In the genomic region with DNA sequence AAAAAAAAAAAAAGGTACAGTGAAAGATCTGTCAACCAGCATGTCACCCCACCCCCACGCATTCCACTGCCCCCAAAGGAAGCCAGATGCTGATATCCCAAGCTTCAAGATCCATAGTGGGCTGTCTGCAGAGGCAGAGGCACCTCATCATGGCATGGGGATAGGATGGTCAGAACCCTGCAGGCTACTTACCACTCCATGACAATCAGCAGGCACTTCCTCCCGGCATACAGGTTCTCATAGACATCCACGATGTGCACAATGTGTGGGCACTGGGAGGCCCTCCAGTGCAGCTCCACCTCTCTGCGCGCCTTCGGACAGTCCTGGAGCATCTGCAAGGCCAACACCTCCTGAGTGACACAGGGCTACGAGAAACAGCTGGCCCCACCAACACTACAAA, we compare ENCODE assay signal across 37 mouse cellular contexts. TPM values are rescaled to one million over a fixed set of nuclear protein-coding genes. Genes with fewer than 3 reads are reported as not detected.
DNase-seq lines count a peak whose midpoint lies in the region; ATAC-seq lines count a peak whose summit lies in the region.
"Had no signal": no experiment of that assay in that cellular context is flagged by ENCODE, and none has a peak within 500 bp of the region (broad histone marks: within the 10 kb centered on the region; RNA-seq: fewer than 3 reads in every experiment).

No protein-coding gene starts in this region.

- no peaks in the 10 kb centered on the region for H3K27me3 ChIP-seq in forebrain, embryonic 13.5 days
- H3K27me3 ChIP-seq in forebrain, embryonic 15.5 days = no peaks in the 10 kb centered on the region
- H3K27me3 ChIP-seq in heart, embryonic 13.5 days (replicated peaks) = no peaks in the 10 kb centered on the region
- no peaks in the 10 kb centered on the region for H3K27me3 ChIP-seq in lung, embryonic 16.5 days (ENCODE audit: control insufficient read depth, insufficient read depth, low read depth, low read length)
- H3K27me3 ChIP-seq: embryonic facial prominence, embryonic 15.5 days; heart, embryonic 15.5 days; hindbrain, embryonic 15.5 days; limb, embryonic 13.5 days; midbrain, embryonic 12.5 days; neural tube, embryonic 13.5 days had no signal

- peaks cover 46% of the 10 kb centered on the region for H3K36me3 ChIP-seq in forebrain, embryonic 13.5 days (ENCODE audit: poor library complexity, severe bottlenecking)
- H3K36me3 ChIP-seq in forebrain, embryonic 15.5 days = peaks cover 32% of the 10 kb centered on the region
- peaks cover 49% of the 10 kb centered on the region for H3K36me3 ChIP-seq in heart, embryonic 13.5 days
- peaks cover 30% of the 10 kb centered on the region for H3K36me3 ChIP-seq in lung, embryonic 16.5 days (ENCODE audit: control insufficient read depth, insufficient read depth, low read length)

- H3K27ac ChIP-seq in forebrain, embryonic 13.5 days = no peak overlapping the region
- no peak overlapping the region for H3K27ac ChIP-seq in forebrain, embryonic 15.5 days (replicated peaks)
- H3K27ac ChIP-seq in heart, embryonic 13.5 days (replicated peaks) = 0 out of 2 replicates have a peak overlapping the region, but pooled peaks have one; percentile 9
- H3K27ac ChIP-seq in lung, embryonic 16.5 days (ENCODE audit: low read length) = no peak overlapping the region
- H3K27ac ChIP-seq: embryonic facial prominence, embryonic 15.5 days; hindbrain, embryonic 15.5 days; limb, embryonic 13.5 days; midbrain, embryonic 12.5 days; neural tube, embryonic 13.5 days; stomach, postnatal 0 days had no signal

- intact Hi-C loops in heart, postnatal 25 days (cut with DNase I) = loop anchor here (10.0 kb wide), 2 partner anchors 264 to 344 kb away; partner anchors contain the start of genes Gm29427 and Yod1

- no peak for ATAC-seq in forebrain, embryonic 13.5 days
- ATAC-seq in forebrain, embryonic 15.5 days (replicated peaks) = no peak
- ATAC-seq in heart, embryonic 13.5 days (ENCODE audit: extremely low read depth, insufficient number of reproducible peaks, low FRiP score, low TSS enrichment) = no peak
- ATAC-seq in lung, embryonic 16.5 days (ENCODE audit: low read depth) = peak; percentile 29; the same call in 1 of the 2 replicates
- ATAC-seq: forebrain, embryonic 16.5 days had no signal

- no peak overlapping the region for H3K4me3 ChIP-seq in forebrain, embryonic 13.5 days
- H3K4me3 ChIP-seq in forebrain, embryonic 15.5 days = no peak overlapping the region
- no peak overlapping the region for H3K4me3 ChIP-seq in heart, embryonic 13.5 days
- H3K4me3 ChIP-seq in lung, embryonic 16.5 days (ENCODE audit: low read length) = no peak overlapping the region
- H3K4me3 ChIP-seq: embryonic facial prominence, embryonic 15.5 days; heart, embryonic 15.5 days; hindbrain, embryonic 15.5 days; limb, embryonic 13.5 days; midbrain, embryonic 12.5 days; neural tube, embryonic 13.5 days had no signal

- DNase-seq in heart, postnatal 25 days (ENCODE audit: low spot score) = no peak
- DNase-seq in lung, postnatal 36 days = no peak
- DNase-seq in urinary bladder, postnatal 4 days (ENCODE audit: low spot score in 2 of 2) = no peak
- DNase-seq: cerebellum, adult 2 months; cerebellum, postnatal 14 days; gastrocnemius, postnatal 10 days; kidney, adult 2 months; kidney, postnatal 36 days; lung, postnatal 14 days; right cerebral cortex, postnatal 4 days; thymus, adult 18-20 months; thymus, postnatal 25 days had no signal

- WGBS in forebrain, embryonic 13.5 days = 86% methylated on average over 7 of the region's 7 CpGs
- 82% methylated on average over 7 of the region's 7 CpGs for WGBS in forebrain, embryonic 15.5 days
- 36% methylated on average over 7 of the region's 7 CpGs for WGBS in heart, embryonic 13.5 days
- 56% methylated on average over 7 of the region's 7 CpGs for WGBS in lung, embryonic 16.5 days

- 0 out of 2 replicates have a peak overlapping the region, but pooled peaks have one; percentile 8 for H3K9ac ChIP-seq in forebrain, embryonic 13.5 days
- no peak overlapping the region for H3K9ac ChIP-seq in forebrain, embryonic 15.5 days (replicated peaks)
- H3K9ac ChIP-seq in heart, embryonic 13.5 days = 0 out of 2 replicates have a peak overlapping the region, but pooled peaks have one; percentile 3
- H3K9ac ChIP-seq in lung, embryonic 16.5 days (ENCODE audit: low read length) = no peak overlapping the region
- H3K9ac ChIP-seq: embryonic facial prominence, embryonic 15.5 days; hindbrain, embryonic 15.5 days; limb, embryonic 13.5 days; midbrain, embryonic 12.5 days had no signal

- no peaks in the 10 kb centered on the region for H3K9me3 ChIP-seq in forebrain, embryonic 13.5 days (replicated peaks)
- no peaks in the 10 kb centered on the region for H3K9me3 ChIP-seq in forebrain, embryonic 15.5 days
- H3K9me3 ChIP-seq in heart, embryonic 13.5 days = no peaks in the 10 kb centered on the region
- no peaks in the 10 kb centered on the region for H3K9me3 ChIP-seq in lung, embryonic 16.5 days (ENCODE audit: control insufficient read depth, low read length)
- H3K9me3 ChIP-seq: embryonic facial prominence, embryonic 15.5 days; heart, embryonic 15.5 days; hindbrain, embryonic 15.5 days; limb, embryonic 13.5 days; midbrain, embryonic 12.5 days; neural tube, embryonic 13.5 days had no signal

- no peak overlapping the region for H3K4me2 ChIP-seq in forebrain, embryonic 13.5 days
- no peak overlapping the region for H3K4me2 ChIP-seq in forebrain, embryonic 15.5 days (replicated peaks)
- H3K4me2 ChIP-seq in heart, embryonic 13.5 days = no peak overlapping the region; the same call in 1 of the 2 replicates
- H3K4me2 ChIP-seq in lung, embryonic 16.5 days (ENCODE audit: low read depth, low read length) = no peak overlapping the region
- H3K4me2 ChIP-seq: embryonic facial prominence, embryonic 15.5 days; heart, embryonic 15.5 days; hindbrain, embryonic 15.5 days; limb, embryonic 13.5 days; liver, embryonic 11.5 days; midbrain, embryonic 12.5 days; neural tube, embryonic 13.5 days had no signal

- peaks cover 56% of the 10 kb centered on the region for H3K4me1 ChIP-seq in forebrain, embryonic 13.5 days
- peaks cover 19% of the 10 kb centered on the region for H3K4me1 ChIP-seq in forebrain, embryonic 15.5 days
- peaks cover 63% of the 10 kb centered on the region for H3K4me1 ChIP-seq in heart, embryonic 13.5 days
- peaks cover 50% of the 10 kb centered on the region for H3K4me1 ChIP-seq in lung, embryonic 16.5 days (replicated peaks; ENCODE audit: control insufficient read depth, insufficient read depth, low read length)

RNA-seq across cellular contexts. Expression of gene Il10, which starts 38.8 kb away (rescaled TPM):
- not detected in 2 replicates for polyA plus RNA-seq in forebrain, embryonic 13.5 days (2015; fragmentation: Nextera tagmentation; extraction: Ambion mirVana)
- polyA plus RNA-seq in forebrain, embryonic 15.5 days (2015; fragmentation: Nextera tagmentation; extraction: Ambion mirVana) = not detected in 2 replicates
- polyA plus RNA-seq in heart, embryonic 13.5 days (2015; fragmentation: Nextera tagmentation; extraction: Ambion mirVana) = not detected in 2 replicates
- total RNA-seq in heart, postnatal 25 days (2021) = not detected
- polyA plus RNA-seq in lung, embryonic 16.5 days (2015; fragmentation: Nextera tagmentation; extraction: Ambion mirVana) = not detected in 2 replicates
- total RNA-seq: adrenal gland, adult 18-20 months; adrenal gland, postnatal 4 days; gastrocnemius, postnatal 10 days; layer of hippocampus, adult 8-10 months; layer of hippocampus, postnatal 25 days; left cerebral cortex, adult 8-10 months; left cerebral cortex, postnatal 36 days; megakaryocyte, adult 5-6 weeks had no signal
- polyA plus RNA-seq: cerebellum, adult 2 months; cortical plate, adult 2 months; embryonic facial prominence, embryonic 15.5 days; gonadal fat pad, adult 2 months; heart, embryonic 15.5 days; hindbrain, embryonic 15.5 days; intestine, embryonic 14.5 days; kidney, adult 2 months; kidney, embryonic 16.5 days; liver, embryonic 11.5 days; liver, embryonic 16.5 days; midbrain, embryonic 12.5 days; neural tube, embryonic 13.5 days; stomach, postnatal 0 days had no signal

RNA-seq across cellular contexts. Expression of gene Mapkapk2, which starts 39.2 kb away (rescaled TPM):
- polyA plus RNA-seq in forebrain, embryonic 13.5 days (2015; fragmentation: Nextera tagmentation; extraction: Ambion mirVana) = 28.4 and 30.5 TPM in 2 replicates
- polyA plus RNA-seq in forebrain, embryonic 15.5 days (2015; fragmentation: Nextera tagmentation; extraction: Ambion mirVana) = 23.8 and 26.9 TPM in 2 replicates
- 60.0 and 62.0 TPM in 2 replicates for polyA plus RNA-seq in heart, embryonic 13.5 days (2015; fragmentation: Nextera tagmentation; extraction: Ambion mirVana)
- 100 to 1,000 TPM; 264 to 283 TPM for total RNA-seq in heart, postnatal 25 days (2021)
- polyA plus RNA-seq in lung, embryonic 16.5 days (2015; fragmentation: Nextera tagmentation; extraction: Ambion mirVana) = 28.7 and 41.3 TPM in 2 replicates

Comparison
In these comparisons a context has a peak if more than half of its experiments do, and no peak if none do; other contexts are left out.
1. H3K9ac ChIP-seq: peak in forebrain, embryonic 13.5 days (single experiment) and heart, embryonic 13.5 days (single experiment); none in forebrain, embryonic 15.5 days (single experiment) and lung, embryonic 16.5 days (single experiment).